Mouse (Mus musculus) mouse trophoblast stem cell (cell line): ENCODE measurements at regions not wholly inside any gene's neighbourhood (a gene's known extent, or its start where the extent isn't known, plus 50 kb on each side); places are given as distances from the start of the nearest gene placed in this dataset.

Experiments
- in situ Hi-C, 2 experiments: fragments of 300-500 bp; cut with MseI, MboI; formaldehyde crosslinking; loops; 2 replicates in 1 of 2; 3 replicates in 1 of 2; pipeline ENCODE4 v1.15.1; 2025

DNA sequence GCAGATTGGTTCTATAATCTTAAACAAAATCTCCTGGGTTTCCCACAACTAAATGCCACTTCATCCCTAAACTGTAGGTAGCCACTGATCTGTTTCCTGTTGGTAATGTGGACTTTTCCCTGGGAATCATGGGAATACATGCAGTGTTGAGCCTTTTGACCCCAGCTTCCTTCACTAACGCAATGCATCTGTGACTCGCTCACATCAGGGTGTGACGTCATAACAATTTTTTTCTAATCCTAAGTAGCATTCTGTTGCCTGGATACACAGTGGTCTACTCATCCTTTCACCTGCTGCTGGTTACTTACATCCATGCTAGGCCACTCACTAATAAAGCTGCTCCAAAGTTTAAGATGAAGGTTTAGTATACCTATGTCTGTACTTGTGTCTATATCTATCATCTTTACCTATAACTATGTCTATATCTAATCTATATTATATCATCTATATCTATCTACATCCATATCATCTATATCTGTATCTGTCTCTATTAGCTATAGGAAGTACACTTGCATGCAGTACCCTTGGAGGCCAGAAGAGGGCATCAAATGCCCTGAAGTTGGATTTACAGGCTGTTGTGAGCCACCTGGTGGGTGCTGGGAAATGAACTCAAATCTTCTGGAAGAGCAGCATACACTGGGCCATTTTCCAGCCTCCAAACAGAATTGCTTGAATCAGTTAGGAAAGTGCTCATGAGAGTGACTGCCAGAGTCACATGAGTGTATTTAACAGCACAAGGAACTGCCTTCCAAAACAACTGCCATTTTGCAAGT is 157.5 kb upstream of the Rpl34 start:
- in situ Hi-C loops: no loop called here

DNA sequence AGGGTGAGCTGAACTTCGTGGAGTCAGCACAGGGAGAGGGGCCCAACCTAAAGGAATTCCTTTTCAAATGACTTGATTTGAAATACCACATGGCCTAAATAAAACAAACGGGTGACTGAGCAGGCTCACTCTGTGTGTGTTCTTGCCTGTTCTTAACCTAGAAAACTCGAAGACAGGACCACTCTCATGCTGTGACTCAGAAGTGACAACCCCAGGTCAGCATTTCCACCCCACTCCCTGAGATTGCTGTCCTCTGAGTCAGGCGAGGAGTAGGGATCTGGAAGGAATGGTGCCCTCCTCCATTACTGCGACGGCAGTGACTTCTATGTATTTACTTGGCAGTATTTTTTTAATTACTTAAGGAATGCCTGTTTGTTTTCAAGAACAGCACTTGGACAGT is 155.8 kb upstream of the Rpl34 start:
- in situ Hi-C loops: no loop called here

DNA sequence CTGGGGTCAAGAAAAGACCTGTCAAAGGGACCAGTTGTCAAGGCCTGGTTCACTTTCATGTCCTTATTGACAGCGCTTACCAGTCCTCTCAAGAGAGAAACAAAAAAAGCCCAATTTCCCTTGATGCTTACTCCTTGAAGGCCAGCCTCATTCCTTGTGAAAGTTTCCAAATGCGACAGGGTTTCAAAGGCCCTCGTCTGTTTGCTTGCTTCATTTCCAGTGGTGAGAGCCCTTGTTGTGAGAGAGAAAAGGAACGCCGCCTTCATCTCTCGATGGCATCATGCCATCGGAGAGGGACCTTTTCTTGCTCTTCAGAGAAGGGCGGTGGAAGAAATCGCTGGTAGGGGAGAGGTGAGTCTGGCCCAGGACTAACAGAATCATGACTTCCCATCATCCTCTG is 154.2 kb upstream of the Rpl34 start:
- in situ Hi-C loops: no loop called here

DNA sequence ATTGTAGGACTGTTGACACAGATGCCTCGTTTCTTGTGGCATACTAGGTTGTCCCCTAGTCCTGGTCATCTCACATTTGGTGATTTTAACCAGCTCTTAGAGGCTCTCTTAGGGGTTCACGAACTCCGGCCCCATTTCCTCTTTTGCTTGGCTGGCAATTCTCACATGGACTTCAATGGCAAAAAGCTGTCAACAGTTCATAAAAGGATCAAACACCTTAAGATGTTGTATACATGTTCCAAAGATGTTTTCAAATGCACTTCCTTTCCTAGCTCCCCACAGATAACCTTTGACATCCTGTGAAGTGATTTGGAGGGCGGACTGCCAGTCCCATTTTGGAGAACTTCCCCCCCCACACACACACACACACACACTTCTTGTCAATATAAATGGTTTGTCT is 153.7 kb upstream of the Rpl34 start:
- in situ Hi-C loops: no loop called here

DNA sequence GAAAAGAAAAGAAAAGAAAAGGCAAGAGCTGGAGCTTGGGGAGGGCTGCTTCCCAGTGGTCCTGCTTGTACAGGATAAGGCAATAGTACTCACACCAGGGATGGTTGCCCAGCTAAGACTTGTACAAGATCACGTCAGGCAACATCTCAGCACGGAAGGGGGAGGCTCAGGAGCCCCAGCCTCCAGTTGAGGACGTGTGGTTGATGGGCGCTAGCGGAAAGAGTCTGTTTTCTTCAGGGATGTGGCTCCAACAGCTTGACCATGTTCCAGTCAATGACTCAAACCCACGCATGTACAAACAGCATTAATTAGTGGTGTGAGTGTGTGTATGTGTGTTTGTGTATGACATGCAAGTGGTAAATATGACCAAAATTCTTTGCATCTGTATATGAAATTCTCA is 153.1 kb upstream of the Rpl34 start:
- in situ Hi-C loops: no loop called here

DNA sequence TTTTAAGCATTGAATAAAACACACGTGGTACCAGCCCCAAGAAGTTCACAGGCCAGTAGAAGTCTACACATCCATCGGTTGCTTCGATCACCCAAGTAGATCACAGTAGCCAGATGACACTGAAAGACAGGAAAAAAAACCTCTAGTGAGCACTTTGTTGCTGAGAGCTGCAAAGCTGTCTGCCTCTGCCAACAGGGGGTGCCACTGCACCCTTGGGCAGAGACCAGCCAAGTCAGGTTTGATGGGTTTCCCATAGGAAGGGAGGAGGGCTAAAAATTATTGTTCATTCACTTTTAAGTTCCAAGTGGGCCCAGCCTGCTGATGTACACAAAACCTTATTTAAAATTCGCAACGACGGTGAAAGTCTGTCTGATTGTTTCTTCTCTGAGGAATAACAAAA is 150.3 kb upstream of the Rpl34 start:
- in situ Hi-C loops: no loop called here

DNA sequence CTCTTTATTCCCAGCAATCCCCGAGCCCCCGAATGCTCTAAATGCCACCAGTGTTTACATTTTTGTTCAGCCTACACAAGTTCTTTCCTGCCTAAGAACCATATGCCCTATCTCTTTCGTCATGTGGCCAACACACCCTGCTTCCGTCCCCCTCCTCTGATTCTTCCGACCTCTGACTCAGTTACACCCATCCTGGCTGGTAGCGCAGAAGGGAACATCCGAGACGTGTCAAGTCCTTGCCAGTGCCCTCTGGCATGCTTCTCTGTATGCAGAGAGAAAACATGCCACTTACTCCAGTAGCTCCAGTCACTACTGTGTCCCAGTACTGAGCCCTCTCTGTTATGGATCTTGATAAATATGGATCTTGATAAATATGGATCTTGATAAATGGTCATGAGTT is 149.3 kb upstream of the Rpl34 start:
- in situ Hi-C loops: no loop called here

DNA sequence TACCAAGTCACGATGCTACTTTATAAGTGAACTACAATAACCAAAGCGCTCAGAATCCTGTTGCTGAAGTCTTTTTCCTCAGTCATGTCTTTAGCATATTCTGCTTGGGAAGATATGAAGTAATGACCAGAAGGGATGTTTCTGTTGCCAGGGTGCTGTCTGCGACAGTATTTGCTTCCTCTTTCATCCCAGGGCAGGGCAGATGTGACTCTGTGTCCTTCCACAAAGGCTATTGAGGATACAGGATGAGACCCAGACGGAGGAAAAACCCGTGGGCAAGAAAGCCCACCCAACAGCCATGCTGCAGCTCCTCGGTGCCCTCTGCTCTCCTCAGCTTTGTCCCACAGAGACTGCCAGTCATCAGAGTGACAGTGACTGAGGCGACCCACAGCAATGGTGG is 148.6 kb upstream of the Rpl34 start:
- in situ Hi-C loops: no loop called here

DNA sequence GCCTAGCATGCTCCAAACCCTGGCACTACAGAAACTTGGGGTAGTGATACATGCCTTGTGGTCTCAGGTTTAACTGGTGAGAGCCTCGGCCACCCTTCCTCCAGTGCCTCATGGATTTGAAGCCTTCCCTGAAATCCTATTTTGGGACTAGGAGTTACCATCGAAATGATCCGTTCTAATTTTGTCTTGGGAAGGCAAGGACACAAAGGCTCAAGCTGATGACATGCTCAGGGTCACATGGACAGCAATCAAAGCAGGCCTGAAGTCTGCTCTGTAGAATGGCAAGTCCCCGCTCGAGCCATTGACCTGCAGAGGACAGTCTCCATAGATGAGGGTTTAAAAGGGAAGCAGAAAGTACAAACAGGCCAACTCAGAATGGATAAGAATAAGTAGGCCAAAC is 147.8 kb upstream of the Rpl34 start:
- in situ Hi-C loops: no loop called here

DNA sequence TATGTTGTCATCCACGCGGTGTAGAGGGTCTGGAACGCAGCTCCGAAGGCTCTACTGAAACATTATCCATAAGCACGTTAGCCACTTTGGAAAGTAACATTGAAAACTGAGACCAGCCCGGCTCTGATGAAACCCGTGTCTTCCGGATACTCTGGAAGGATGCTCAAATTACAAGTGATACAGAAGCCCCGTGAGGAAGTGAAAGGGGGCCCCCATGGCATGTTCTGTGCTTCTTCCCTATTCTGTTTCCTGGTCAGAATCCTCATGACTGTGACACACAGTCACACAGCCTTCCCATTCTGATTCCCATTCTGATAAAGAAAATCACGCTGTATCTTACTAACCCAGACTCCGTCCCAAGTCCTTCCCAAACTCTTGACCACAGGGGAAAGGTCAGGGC is 143.5 kb upstream of the Rpl34 start:
- in situ Hi-C loops: no loop called here

DNA sequence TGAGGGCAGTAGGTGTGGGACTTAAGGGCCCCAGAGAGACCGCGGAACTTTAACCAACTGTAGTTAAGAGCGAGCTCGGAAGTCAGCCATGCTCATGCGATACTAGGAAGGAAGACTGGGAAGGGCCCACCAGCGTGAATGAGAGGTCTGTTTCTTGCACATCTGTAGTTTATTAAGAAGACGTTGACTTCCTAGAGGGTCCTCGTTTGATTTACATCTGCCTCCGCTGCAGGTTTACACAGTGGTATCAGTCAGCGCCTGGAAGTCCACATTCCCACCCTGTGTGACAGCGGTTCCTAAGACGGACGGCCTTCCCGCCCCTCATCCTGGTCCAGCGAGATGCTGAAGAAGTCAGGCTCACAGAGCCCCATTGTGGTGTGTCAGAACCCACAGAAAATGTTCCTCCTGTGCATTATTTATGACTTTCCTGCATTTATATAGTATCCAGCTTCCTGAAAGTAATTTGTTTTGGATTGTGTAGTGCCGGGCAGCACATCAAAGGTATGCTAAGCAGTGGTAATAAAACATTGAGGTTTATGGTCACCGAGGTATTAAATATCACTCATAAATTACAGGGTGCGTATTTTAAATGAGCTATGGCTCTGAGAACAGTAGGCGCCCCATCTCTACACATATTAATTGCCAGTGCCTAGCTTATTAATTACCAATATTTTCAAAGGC is 136.9 kb upstream of the Rpl34 start:
- in situ Hi-C loops: no loop called here

DNA sequence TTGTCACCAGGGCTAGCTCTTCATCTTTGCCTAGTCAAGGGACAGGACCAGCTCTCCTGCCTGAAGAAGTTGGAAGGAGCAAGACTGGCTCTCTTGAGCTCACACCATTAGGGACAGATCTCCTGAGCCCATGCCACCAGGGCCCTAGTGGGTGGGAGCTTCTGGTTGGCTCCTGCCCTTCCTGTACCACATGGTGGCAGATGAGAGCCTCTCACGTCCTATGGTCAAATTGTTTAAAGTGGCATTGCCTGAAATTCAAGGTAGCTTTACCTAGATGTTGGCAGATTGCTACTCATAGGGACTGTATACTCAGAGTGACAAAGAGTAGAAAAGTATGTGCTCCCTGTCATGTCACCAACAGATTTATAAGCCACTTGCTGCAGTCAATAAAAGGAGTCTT is 134.6 kb upstream of the Rpl34 start:
- in situ Hi-C loops: no loop called here

DNA sequence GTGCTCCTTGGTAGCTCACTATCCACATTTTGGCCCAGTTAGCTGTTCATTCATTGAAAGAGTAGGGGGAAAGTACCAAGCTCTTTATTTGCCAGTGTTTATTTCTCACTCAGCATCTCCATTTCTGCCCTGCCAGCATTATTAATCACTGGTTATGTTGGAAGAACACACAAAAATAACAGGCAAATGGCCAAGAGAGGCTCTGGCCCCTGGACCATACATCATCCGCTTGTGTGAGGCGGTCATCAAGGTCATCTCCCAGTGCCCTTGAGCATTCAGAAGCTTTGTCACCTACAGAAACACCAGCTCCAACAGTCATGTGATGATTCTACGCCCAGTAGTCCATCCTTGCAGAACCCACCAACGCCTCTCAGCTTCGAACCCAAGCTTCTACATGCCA is 133.2 kb upstream of the Rpl34 start:
- in situ Hi-C loops: no loop called here

DNA sequence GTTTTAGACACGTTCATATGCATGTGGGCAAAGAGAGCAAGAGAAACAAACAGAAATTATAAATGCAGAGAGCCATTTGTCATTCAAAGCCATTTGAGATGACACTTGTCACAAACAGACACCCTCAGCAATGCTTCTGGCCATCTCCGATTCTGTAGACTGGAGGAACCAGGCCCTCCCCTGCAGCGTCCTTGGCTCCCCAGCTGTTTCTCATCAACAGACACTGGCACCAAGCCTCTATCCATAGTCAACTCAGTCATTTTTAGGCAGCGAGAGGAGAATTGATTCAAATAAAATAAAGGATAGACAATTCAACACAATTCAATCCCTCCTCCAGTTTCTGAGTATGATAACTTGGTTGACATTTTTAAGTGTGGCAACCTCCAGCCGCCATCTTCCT is 130.1 kb upstream of the Rpl34 start:
- in situ Hi-C loops: no loop called here

DNA sequence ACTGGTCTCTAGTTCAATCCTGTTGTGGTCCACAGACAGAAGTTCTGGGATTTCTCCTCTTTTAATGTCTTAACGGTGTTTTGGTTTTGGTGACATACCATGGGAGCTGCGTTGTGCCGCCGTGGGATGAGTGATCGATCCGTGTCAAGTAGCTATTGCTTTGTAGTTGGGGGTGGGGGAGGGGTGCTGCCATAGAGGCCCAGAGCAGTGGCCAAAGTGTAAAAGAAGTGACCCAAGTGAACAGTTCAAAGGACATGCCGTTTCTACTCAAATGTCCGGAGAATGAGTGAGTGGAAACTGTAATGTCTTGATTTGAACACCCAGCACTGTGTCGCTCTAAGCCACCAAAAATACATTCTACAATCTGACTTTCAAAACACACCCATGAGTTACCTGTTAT is 123.7 kb upstream of the Rpl34 start:
- in situ Hi-C loops: no loop called here

DNA sequence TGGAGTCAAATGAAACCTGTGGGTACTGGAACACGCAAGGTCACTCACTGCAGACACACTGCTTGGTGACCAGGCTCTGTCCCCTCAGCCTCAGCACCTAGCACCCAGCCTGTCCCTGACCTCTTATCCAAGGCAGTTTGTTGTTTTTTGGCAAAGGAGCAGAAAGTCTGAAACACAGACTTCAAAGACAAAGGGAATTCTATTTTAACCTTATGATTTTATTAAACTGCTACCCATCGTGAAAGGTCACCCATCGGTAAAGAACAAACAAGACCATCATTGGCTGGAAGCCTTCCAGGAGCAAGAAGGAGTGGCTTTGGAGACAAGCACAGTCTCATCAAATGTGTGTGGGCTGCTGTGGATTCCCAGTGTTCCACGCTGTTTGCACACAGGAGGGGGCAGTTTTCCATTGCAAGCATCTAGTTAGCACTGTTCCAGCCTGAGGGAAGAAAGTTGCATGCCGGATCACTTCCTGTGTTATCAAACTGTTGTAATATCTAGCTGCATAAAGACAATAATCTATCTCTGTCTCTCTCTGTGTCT is 120.6 kb upstream of the Rpl34 start:
- in situ Hi-C loops: no loop called here

DNA sequence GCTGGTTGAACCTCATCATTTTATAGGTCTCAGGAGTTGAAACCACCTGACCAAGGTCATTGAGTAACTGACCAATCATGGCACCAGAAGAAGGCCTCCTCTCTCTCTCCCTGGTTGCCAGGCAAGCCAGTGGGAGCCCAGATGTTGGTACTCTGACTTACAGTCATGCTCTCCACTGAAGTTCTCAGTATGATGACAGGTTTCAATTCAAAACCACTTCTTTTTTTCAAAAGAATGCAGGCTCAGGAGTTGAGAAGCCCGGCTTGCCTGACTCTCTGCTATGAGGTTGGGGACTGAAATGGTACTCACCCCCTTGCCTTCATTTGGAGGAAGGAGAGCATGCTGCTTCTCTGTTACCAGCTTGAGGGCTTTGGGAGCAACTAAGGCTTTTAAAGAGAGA is 111.6 kb upstream of the Rpl34 start:
- in situ Hi-C loops: no loop called here

DNA sequence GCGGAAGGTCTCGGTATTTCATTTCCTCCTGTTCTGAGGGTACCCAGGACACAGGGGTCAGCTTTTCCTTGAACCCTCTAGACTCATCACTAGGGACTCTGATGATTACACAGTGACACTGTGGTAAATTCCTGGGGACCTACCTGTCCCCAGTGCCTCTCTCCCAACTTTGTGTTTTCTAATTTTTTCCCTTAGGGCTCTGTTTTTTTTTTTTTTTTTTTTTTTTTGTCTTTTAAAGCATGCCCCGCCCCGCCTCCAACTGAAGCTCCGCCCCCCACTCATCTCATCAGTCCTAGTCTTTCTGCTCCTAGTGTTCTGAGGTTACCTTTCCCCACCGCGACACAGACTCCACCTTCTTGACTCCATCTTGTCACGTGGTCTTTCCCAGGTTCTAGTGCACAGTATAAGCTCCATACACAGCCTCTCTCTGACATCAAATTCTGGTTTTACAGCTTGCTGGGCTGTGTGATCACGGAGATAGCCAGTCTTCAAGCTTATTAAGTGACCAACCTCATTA is 109.8 kb upstream of the Rpl34 start:
- in situ Hi-C loops: no loop called here

DNA sequence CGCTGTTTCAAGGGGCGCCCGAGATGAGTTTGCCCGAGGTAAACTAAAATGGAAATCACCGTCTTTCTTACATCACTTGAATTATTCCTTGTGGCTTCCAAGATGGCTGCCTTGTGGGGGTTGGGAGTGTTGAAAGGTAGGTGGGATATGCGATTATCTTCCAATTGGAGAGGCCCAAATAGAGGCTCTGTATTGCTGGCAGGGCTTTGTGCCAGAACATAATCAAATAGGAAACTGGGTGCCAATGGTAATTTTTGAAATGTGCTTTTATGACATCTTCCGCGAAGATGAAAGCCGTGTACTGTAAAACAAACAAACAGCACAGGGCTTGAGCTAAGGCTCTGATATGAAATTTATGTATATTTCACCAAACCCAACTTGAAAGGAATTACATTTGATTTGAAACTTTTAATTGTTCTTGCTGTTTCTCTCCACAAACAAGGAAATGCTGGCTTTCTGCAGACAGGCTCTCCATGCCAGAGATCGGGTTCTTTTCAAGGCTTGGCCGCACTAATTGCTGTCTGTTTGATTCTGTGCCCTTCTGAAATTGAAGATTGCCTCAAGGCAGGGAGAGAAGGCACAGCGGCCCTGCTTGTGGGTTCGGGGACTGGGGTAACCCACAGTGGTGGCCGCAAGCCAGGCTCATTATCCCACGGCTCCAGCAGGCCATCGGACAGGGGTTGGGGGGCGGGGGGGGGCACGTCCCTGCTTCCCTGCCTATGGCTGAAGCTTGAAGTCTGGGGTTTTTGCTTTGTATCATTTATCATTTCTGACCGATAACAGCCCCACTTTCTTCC is 108.6 kb upstream of the Rpl34 start:
- in situ Hi-C loops: no loop called here

DNA sequence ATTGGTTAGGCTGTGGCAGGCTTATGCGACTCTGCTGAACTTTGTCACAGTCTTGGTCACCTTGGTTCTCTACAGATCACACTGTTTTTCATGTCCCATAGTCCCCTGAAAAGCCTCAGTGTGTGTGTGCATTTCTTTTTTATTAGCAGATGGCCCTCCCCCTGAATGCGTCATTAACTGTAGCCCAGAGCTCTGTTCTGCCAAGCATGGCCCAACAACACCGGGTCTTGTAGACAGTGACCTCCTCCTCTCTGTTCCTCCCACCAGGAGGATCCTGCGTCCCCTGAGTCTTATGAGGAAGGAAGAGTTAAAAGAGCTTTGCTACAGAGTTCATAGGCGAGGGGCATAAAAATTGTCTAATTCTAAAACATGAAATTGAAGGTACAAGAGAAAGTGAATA is 103.5 kb upstream of the Rpl34 start:
- in situ Hi-C loops: no loop called here

DNA sequence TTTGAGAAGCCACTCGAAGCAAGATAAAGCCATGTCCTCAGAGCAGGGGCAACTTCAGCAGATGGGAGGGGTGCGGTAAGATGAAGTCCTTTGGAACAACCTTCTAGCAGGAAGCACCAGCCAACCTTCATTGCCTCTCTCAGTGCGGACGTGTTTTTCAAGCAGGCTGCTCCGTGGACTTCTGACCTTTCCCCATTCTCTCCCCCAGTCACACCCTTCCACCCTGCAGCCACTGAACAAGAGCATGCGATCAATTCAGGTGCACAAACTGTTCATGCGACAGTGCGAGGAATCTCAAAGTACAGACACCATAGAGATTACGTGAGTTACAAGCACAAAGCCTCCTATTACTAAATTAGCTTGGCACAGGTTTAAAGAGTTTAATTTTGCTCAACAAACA is 102.9 kb upstream of the Rpl34 start:
- in situ Hi-C loops: no loop called here

DNA sequence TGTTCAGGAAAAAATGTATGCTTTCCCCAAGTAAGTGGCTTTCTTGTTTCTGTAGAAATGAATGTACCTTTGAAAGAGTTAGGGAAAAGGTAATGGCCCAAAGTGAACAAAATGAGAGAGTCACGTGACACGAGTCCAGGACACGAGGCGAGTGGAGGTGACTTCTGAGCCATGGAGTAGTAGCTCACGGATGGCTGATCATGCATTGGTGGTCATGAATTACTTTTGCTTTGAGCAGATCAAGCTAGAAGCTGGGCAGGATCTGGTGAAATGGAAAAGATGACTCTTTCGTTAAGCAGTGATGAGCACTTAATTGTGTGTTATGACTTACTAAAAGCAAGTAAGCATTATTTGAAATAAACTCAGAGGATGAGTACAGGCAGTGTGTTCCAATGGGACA is 101.6 kb upstream of the Rpl34 start:
- in situ Hi-C loops: no loop called here
